Mouse (Mus musculus) urinary bladder, postnatal 36 days (tissue): ENCODE measurements at regions not wholly inside any gene's neighbourhood (a gene's known extent, or its start where the extent isn't known, plus 50 kb on each side); places are given as distances from the start of the nearest gene placed in this dataset.
A peak's percentile ranks its signal among the peaks of the same experiment; 100 is the strongest.

Experiments
- DNase-seq, 2 experiments: peaks; one replicate each; pipeline ENCODE4 v3.0.0; 2022; ENCODE audit warnings: low spot score in 2 of 2, mixed read lengths in 1 of 2

GRCm38 (mm10) chr15:36945309-36945708 is 62.3 kb downstream of the Zfp706 start:
- no peak for DNase-seq

GRCm38 (mm10) chr15:36944556-36945171 is 62.9 kb downstream of the Zfp706 start:
- DNase-seq, result no peak

- DNase-seq, result no peak
Observed at GRCm38 (mm10) chr15:36943492-36944112, 64.0 kb downstream of the Zfp706 start.

GRCm38 (mm10) chr15:36942261-36942660 is 65.3 kb downstream of the Zfp706 start:
- no peak for DNase-seq

GRCm38 (mm10) chr15:36941741-36942140 is 65.8 kb downstream of the Zfp706 start:
- no peak for DNase-seq

- no peak for DNase-seq
Observed at GRCm38 (mm10) chr15:36939608-36940007, 68.0 kb downstream of the Zfp706 start.

GRCm38 (mm10) chr15:36939153-36939552 is 68.4 kb downstream of the Zfp706 start:
- no peak for DNase-seq

GRCm38 (mm10) chr15:36938511-36939150 is 68.9 kb downstream of the Zfp706 start:
- peak; percentile 87 to 91 for DNase-seq

GRCm38 (mm10) chr15:36937757-36938498 is 69.6 kb downstream of the Zfp706 start:
- DNase-seq, result peak in 1 of 2 experiments; percentile 15

GRCm38 (mm10) chr15:36937067-36937657 is 70.4 kb downstream of the Zfp706 start:
- no peak for DNase-seq

GRCm38 (mm10) chr15:36934801-36935200 is 72.8 kb downstream of the Zfp706 start:
- no peak for DNase-seq

GRCm38 (mm10) chr15:36933581-36933991 is 74.0 kb downstream of the Zfp706 start:
- DNase-seq, result no peak

GRCm38 (mm10) chr15:36931460-36931859 is 76.1 kb downstream of the Zfp706 start:
- no peak for DNase-seq

GRCm38 (mm10) chr15:36930433-36930832 is 77.1 kb downstream of the Zfp706 start:
- DNase-seq, result no peak

GRCm38 (mm10) chr15:36929786-36930185 is 77.8 kb downstream of the Zfp706 start:
- no peak for DNase-seq

- no peak for DNase-seq
Observed at GRCm38 (mm10) chr15:36929088-36929487, 78.5 kb downstream of the Zfp706 start.

GRCm38 (mm10) chr15:36928678-36929077 is 78.9 kb downstream of the Zfp706 start:
- no peak for DNase-seq

GRCm38 (mm10) chr15:36927436-36927835 is 80.1 kb downstream of the Zfp706 start:
- peak in 1 of 2 experiments; percentile 22 for DNase-seq

- DNase-seq, result peak in 1 of 2 experiments; percentile 16
Observed at GRCm38 (mm10) chr15:36924171-36924570, 83.4 kb downstream of the Zfp706 start.

- DNase-seq, result no peak
Observed at GRCm38 (mm10) chr15:36921384-36921783, 86.2 kb downstream of the Zfp706 start.

GRCm38 (mm10) chr15:36920886-36921285 is 86.7 kb downstream of the Zfp706 start:
- no peak for DNase-seq

- no peak for DNase-seq
Observed at GRCm38 (mm10) chr15:36919704-36920103, 87.9 kb downstream of the Zfp706 start.
